Mouse (Mus musculus): ENCODE results near the gene Rnh1. TPM values are rescaled to one million over a fixed set of nuclear protein-coding genes. Genes with fewer than 3 reads are reported as not detected.

Gene Rnh1
- 251 TPM for polyA plus RNA-seq (2012; fragmentation: generic; extraction: Trizol)
- long read RNA-seq, experiment 1, transcript Rnh1-204 (10 exons, 1,658 nt) = minor isoform, 7 of 334 reads
- long read RNA-seq, experiment 1, transcript Rnh1-201 (10 exons, 2,091 nt) = major isoform, 219 of 334 reads
- long read RNA-seq, experiment 1, transcript Rnh1-202 (10 exons, 1,656 nt) = minor isoform, 65 of 334 reads
- long read RNA-seq, experiment 1, partial matches to known transcripts = 35 of 334 reads
- long read RNA-seq, experiment 1, other reads (novel, unspliced or antisense) = 8 of 334 reads
- long read RNA-seq, experiment 2, transcript Rnh1-201 (10 exons, 2,091 nt) = major isoform, 577 of 892 reads
- long read RNA-seq, experiment 2, transcript Rnh1-204 (10 exons, 1,658 nt) = minor isoform, 24 of 892 reads
- long read RNA-seq, experiment 2, transcript Rnh1-202 (10 exons, 1,656 nt) = minor isoform, 242 of 892 reads
- long read RNA-seq, experiment 2, partial matches to known transcripts = 21 of 892 reads
- long read RNA-seq, experiment 2, other reads (novel, unspliced or antisense) = 28 of 892 reads

DNA sequence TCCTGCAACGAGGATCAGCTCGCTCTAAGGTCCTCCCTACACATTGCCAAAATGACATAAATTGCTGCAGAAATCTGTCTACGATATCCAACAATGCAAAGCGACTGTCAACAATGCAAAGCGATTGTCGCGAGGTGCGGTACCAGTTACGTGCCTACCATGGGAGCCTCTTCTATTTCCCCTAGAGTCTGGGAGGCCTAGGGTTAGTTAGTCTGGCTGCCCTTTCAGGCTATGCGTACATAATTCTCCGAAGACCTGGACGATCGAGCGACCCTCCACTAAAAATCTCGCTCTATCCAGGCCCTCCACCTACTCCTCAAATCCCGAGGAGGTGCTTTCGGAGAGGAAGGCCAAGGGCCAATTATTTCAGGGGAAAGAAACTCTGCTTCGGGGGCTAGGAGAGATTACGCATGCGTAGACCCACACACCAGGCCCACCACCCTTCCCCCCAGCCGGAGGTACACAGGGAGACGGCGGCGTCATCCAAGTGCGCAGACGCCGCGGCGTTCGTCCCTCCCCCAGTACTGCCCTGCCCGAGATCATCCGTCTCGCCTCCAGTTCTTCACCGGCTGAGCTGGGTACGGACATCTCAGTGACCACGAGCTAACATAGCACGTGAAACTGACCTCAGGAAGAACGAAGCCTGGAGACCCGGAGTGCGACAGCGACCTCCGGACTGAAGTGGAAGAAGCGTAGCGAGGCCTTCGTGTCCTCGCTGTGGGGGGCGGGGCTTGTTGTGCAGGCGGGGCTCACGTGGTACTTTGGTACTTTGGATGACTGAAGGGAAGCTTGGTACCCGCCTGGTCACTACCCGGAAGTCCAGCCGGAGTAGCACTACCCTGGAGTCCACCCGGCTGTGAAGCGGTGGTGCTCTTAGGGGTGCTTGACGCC lies at the start of gene Rnh1:
Rnh1 (minus strand) TSS at position 742 of the 891 bp plus-strand sequence.
- no peak for TF ChIP-seq CEBPB (IDR thresholded peaks at IDR 0.05; ENCODE audit: low read depth)
- TF ChIP-seq USF1 (IDR thresholded peaks at IDR 0.05; ENCODE audit: low read depth) = peak; percentile 89
- peak; percentile 21 for TF ChIP-seq MAX (IDR thresholded peaks at IDR 0.05)
- no peaks in the 10 kb centered on the region for H3K27me3 ChIP-seq (ENCODE audit: control insufficient read depth, insufficient read depth, insufficient read length)
- H3K79me3 ChIP-seq (ENCODE audit: low read depth) = peaks cover 11% of the 10 kb centered on the region
- H3K4me3 ChIP-seq (ENCODE audit: insufficient read depth, poor library complexity, severe bottlenecking) = peak within 1 kb of the TSS; percentile 44
- peaks cover 33% of the 10 kb centered on the region for H3K79me2 ChIP-seq (ENCODE audit: control insufficient read depth, insufficient read depth)
- peak within 1 kb of the TSS; percentile 90 for H3ac ChIP-seq (ENCODE audit: control insufficient read depth, insufficient read length, low read depth)
- no peaks in the 10 kb centered on the region for H3K36me3 ChIP-seq (ENCODE audit: control insufficient read depth, insufficient read depth)

DNA sequence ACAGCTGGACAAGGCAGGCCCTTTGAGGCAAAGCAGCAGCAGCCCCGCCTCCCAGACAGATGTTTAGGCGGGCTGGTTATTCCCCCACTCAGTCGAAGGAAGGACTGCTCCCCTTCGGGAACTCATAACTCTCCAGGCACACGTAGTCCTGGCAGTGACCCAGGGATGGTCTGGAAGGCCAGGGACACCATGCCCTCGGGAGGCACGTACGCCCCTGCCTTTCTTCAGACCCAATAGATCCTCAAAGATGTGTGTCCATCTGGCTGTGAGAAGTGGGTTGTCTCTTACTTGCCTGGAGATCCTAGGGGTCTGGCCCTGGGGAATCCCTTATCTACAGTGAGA lies 49.4 kb upstream of the Rnh1 start:
- no peaks in the 10 kb centered on the region for H3K36me3 ChIP-seq (ENCODE audit: control insufficient read depth, insufficient read depth)
- TF ChIP-seq MYOD1 (IDR thresholded peaks at IDR 0.05; ENCODE audit: control insufficient read depth, insufficient read length, low read depth) (no peak), USF1 (IDR thresholded peaks at IDR 0.05; ENCODE audit: low read depth) (no peak), CEBPB (IDR thresholded peaks at IDR 0.05; ENCODE audit: low read depth) (no peak), MAX (IDR thresholded peaks at IDR 0.05) (no peak), CTCF (IDR thresholded peaks at IDR 0.05; ENCODE audit: control insufficient read depth, insufficient read depth, insufficient read length) (no peak), MYOG (IDR thresholded peaks at IDR 0.05; ENCODE audit: control insufficient read depth, extremely low read depth, insufficient read length) (no peak), FOSL1 (IDR thresholded peaks at IDR 0.05; ENCODE audit: insufficient read depth, low read length, poor library complexity, severe bottlenecking) (no peak)
- no peaks in the 10 kb centered on the region for H3K79me3 ChIP-seq (ENCODE audit: low read depth)
- peak overlapping the region; percentile 42 for H3ac ChIP-seq (ENCODE audit: control insufficient read depth, insufficient read length, low read depth)
- no peaks in the 10 kb centered on the region for H3K79me2 ChIP-seq (ENCODE audit: control insufficient read depth, insufficient read depth)
- no peaks in the 10 kb centered on the region for H3K27me3 ChIP-seq (ENCODE audit: control insufficient read depth, insufficient read depth, insufficient read length)
- no peak overlapping the region for H3K4me3 ChIP-seq (ENCODE audit: insufficient read depth, poor library complexity, severe bottlenecking)

DNA sequence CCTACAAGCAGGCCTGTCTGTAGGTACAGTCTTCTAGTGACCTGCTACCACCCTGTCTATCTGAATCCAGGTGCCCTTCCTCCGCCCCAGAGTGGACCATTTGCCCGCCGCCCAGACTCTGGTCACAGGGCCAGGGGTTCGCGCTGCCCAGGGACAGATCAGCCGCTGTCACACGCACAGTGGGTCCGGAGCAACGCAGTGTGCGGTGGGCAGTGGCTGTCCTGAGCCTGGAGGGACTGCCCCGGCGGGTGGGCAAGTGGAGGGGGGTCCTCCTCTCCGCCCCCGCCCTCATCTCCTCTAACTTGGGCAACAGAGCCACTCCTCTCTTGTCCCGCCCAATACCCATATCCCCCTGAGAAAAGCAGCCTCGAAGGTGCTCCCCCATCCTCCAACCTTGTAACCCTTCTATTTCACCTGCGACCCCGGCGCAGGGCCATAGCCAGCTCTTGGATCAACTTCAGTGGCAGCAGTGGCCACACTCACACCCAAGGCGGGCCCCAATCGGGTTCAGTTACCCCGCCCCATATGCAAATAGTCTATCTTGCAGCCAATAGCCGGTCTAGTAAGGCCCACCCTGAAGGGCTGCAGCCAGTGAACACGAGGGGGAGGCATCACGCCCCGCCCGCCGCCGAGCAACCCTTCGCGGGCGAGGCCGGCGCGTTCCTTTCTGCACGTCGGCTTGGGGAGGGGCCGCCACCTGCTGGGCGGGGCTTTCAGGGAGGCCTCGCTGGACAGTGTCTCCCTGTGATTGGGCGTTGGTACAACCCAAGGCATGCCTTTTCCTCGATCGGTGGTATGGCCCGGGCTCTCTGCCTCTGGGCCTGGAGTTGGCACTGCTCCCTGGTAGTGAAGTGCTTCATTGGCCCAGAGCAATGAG lies 48.8 kb upstream of the Rnh1 start:
- Histone ChIP-seq H3K79me2 (ENCODE audit: control insufficient read depth, insufficient read depth) (no peaks in the 10 kb centered on the region), H3K27me3 (ENCODE audit: control insufficient read depth, insufficient read depth, insufficient read length) (no peaks in the 10 kb centered on the region), H3K4me3 (ENCODE audit: insufficient read depth, poor library complexity, severe bottlenecking) (no peak overlapping the region), H3ac (ENCODE audit: control insufficient read depth, insufficient read length, low read depth) (no peak overlapping the region), H3K36me3 (ENCODE audit: control insufficient read depth, insufficient read depth) (no peaks in the 10 kb centered on the region), H3K79me3 (ENCODE audit: low read depth) (no peaks in the 10 kb centered on the region)
- TF ChIP-seq MYOD1 (IDR thresholded peaks at IDR 0.05; ENCODE audit: control insufficient read depth, insufficient read length, low read depth) (peak; percentile 41), MAX (IDR thresholded peaks at IDR 0.05) (peak; percentile 35), FOSL1 (IDR thresholded peaks at IDR 0.05; ENCODE audit: insufficient read depth, low read length, poor library complexity, severe bottlenecking) (no peak)

DNA sequence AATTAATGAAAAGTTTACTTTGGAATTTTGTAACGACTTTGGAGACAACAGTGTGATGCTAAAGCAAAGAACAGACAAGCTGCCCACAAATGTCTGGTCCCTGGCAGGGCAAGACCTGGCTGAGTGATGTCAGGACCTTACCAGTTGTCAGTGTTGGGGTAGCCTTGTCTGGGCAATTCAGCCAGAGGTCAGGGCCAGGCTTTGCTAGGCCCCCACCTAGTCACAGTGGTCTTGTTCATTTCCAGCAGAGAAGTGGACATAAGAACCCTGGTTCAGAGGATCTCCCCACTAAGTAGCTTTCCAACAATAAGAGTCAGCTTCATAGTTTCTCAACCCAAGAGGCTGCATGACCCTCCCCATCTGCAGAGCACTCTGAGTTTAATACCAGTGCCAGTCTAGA lies 47.7 kb upstream of the Rnh1 start:
- Histone ChIP-seq H3K36me3 (ENCODE audit: control insufficient read depth, insufficient read depth) (no peaks in the 10 kb centered on the region), H3K4me3 (ENCODE audit: insufficient read depth, poor library complexity, severe bottlenecking) (no peak overlapping the region), H3ac (ENCODE audit: control insufficient read depth, insufficient read length, low read depth) (no peak overlapping the region), H3K79me3 (ENCODE audit: low read depth) (no peaks in the 10 kb centered on the region), H3K27me3 (ENCODE audit: control insufficient read depth, insufficient read depth, insufficient read length) (no peaks in the 10 kb centered on the region), H3K79me2 (ENCODE audit: control insufficient read depth, insufficient read depth) (no peaks in the 10 kb centered on the region)
- TF ChIP-seq MYOD1 (IDR thresholded peaks at IDR 0.05; ENCODE audit: control insufficient read depth, insufficient read length, low read depth) = no peak
- no peak for TF ChIP-seq FOSL1 (IDR thresholded peaks at IDR 0.05; ENCODE audit: insufficient read depth, low read length, poor library complexity, severe bottlenecking)
- no peak for TF ChIP-seq MAX (IDR thresholded peaks at IDR 0.05)
- TF ChIP-seq USF1 (IDR thresholded peaks at IDR 0.05; ENCODE audit: low read depth) = no peak
- TF ChIP-seq CTCF (IDR thresholded peaks at IDR 0.05; ENCODE audit: control insufficient read depth, insufficient read depth, insufficient read length) = no peak
- no peak for TF ChIP-seq CEBPB (IDR thresholded peaks at IDR 0.05; ENCODE audit: low read depth)
- TF ChIP-seq MYOG (IDR thresholded peaks at IDR 0.05; ENCODE audit: control insufficient read depth, extremely low read depth, insufficient read length) = no peak

DNA sequence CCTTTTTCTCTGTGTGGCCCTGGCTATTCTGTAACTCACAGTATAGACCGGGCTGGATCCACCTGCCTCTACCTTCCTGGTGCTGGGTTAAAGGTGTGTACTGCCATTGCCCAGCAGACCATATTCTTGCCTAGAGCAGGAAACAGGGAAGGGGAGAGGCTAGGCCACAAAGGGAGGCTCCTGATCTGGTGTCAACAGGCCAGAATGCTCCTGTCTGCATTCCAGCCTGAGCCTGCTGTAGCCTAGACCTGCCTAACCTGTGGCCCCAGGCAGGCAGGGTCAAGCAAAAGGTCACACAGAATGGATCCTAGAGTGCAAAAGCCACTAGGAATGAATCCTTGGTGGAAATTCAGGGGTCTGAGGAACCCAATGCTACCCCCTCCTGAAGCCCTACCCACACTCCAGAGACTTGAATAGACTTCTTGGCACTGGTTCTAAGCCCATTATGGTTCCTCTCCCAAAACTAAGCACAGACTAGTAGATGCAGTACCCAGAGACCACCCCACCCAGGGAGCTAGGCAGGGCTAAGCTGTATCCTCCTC lies 47.0 kb upstream of the Rnh1 start:
- TF ChIP-seq MYOD1 (IDR thresholded peaks at IDR 0.05; ENCODE audit: control insufficient read depth, insufficient read length, low read depth) = no peak
- TF ChIP-seq MYOG (IDR thresholded peaks at IDR 0.05; ENCODE audit: control insufficient read depth, extremely low read depth, insufficient read length) = no peak
- TF ChIP-seq CTCF (IDR thresholded peaks at IDR 0.05; ENCODE audit: control insufficient read depth, insufficient read depth, insufficient read length) = no peak
- no peak for TF ChIP-seq USF1 (IDR thresholded peaks at IDR 0.05; ENCODE audit: low read depth)
- TF ChIP-seq FOSL1 (IDR thresholded peaks at IDR 0.05; ENCODE audit: insufficient read depth, low read length, poor library complexity, severe bottlenecking) = no peak
- no peak for TF ChIP-seq MAX (IDR thresholded peaks at IDR 0.05)
- TF ChIP-seq CEBPB (IDR thresholded peaks at IDR 0.05; ENCODE audit: low read depth) = no peak
- H3K27me3 ChIP-seq (ENCODE audit: control insufficient read depth, insufficient read depth, insufficient read length) = no peaks in the 10 kb centered on the region
- H3K4me3 ChIP-seq (ENCODE audit: insufficient read depth, poor library complexity, severe bottlenecking) = no peak overlapping the region
- H3ac ChIP-seq (ENCODE audit: control insufficient read depth, insufficient read length, low read depth) = no peak overlapping the region
- H3K36me3 ChIP-seq (ENCODE audit: control insufficient read depth, insufficient read depth) = no peaks in the 10 kb centered on the region
- H3K79me2 ChIP-seq (ENCODE audit: control insufficient read depth, insufficient read depth) = no peaks in the 10 kb centered on the region
- H3K79me3 ChIP-seq (ENCODE audit: low read depth) = no peaks in the 10 kb centered on the region

Measured in C2C12 (cell line).